Mouse (Mus musculus) ES-E14 (cell line): Measurements from ENCODE around the gene Nap1l5.

Source experiments
- CHD2 ChIP-seq: IDR thresholded peaks from 2 replicates; pipeline ENCODE4 v1.6.1; 2014; ENCODE audit warnings: mild to moderate bottlenecking, low read depth, low read length, inconsistent platforms
- HCFC1 ChIP-seq: IDR thresholded peaks from 2 replicates; pipeline ENCODE4 v1.6.1; 2012; ENCODE audit warnings: low read length, inconsistent platforms, borderline replicate concordance; ENCODE audit not compliant: insufficient read depth
- ZC3H11A ChIP-seq: IDR thresholded peaks from 2 replicates; pipeline ENCODE4 v1.6.1; 2012; ENCODE audit warnings: low read depth, mild to moderate bottlenecking, inconsistent platforms, low read length, borderline replicate concordance
- ZNF384 ChIP-seq: IDR thresholded peaks from 2 replicates; pipeline ENCODE4 v1.6.1; 2012; ENCODE audit warnings: low read depth, low read length, inconsistent platforms

DNA sequence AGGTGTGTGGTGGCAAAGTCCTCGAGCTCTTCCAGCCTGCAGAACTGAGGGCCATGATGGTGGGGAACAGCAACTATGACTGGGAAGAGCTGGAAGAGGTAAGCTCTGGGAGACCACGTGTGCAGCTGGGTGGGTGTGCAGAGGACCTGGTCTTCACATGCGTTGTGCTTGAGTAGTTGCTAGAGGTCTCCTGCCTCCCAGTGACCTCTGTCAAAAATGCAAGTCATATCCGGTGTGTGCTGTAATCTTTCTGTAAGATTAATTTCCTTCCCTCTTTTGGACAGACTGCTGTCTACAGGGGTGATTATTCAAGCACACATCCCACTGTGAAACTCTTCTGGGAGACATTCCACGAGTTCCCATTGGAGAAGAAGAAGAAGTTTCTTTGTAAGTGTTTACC, 9.6 kb upstream of the Nap1l5 start:
- TF ChIP-seq ZNF384 (no peak), HCFC1 (no peak), ZC3H11A (no peak), CHD2 (no peak)
